Mouse (Mus musculus) left cerebral cortex, adult 9 months (tissue): ENCODE results near the gene Unc13b.

ENCODE experiments used
- DNase-seq, 2 experiments: peaks; one replicate each; pipeline ENCODE4 v3.0.0; 2022; ENCODE audit warnings: low spot score in 2 of 2

Gene Unc13b

GRCm38 (mm10) chr4:43058753-43059654 lies at the start of gene Unc13b:
TSS of gene Unc13b (plus strand) at chr4:43058953.
- DNase-seq = peak in 1 of 2 experiments; percentile 77

GRCm38 (mm10) chr4:43010161-43011038 lies 48.4 kb upstream of the Unc13b start, which contains the start of gene Fancg:
TSS of gene Fancg (minus strand) at chr4:43010506.
- peak in 1 of 2 experiments; percentile 79 for DNase-seq

GRCm38 (mm10) chr4:43012091-43012490 lies 46.7 kb upstream of the Unc13b start:
- no peak for DNase-seq

GRCm38 (mm10) chr4:43018156-43018555 lies 40.6 kb upstream of the Unc13b start:
- DNase-seq = no peak

GRCm38 (mm10) chr4:43019176-43019575 lies 39.6 kb upstream of the Unc13b start:
- DNase-seq = no peak

- DNase-seq = no peak
Observed at GRCm38 (mm10) chr4:43019641-43020465, 38.9 kb upstream of the Unc13b start.

- no peak for DNase-seq
Observed at GRCm38 (mm10) chr4:43020876-43021275, 37.9 kb upstream of the Unc13b start.

- DNase-seq = no peak
Observed at GRCm38 (mm10) chr4:43021341-43021740, 37.4 kb upstream of the Unc13b start.

- no peak for DNase-seq
Observed at GRCm38 (mm10) chr4:43024673-43025072, 34.1 kb upstream of the Unc13b start.

- DNase-seq = peak; percentile 87 to 96
Observed at GRCm38 (mm10) chr4:43025084-43025960, 33.4 kb upstream of the Unc13b start, which contains the start of gene Pigo. TSS of gene Pigo (minus strand) at chr4:43025819.

- no peak for DNase-seq
Observed at GRCm38 (mm10) chr4:43029121-43029520, 29.6 kb upstream of the Unc13b start.

GRCm38 (mm10) chr4:43029749-43030148 lies 29.0 kb upstream of the Unc13b start:
- DNase-seq = no peak

GRCm38 (mm10) chr4:43030352-43030751 lies 28.4 kb upstream of the Unc13b start:
- no peak for DNase-seq

- DNase-seq = peak in 1 of 2 experiments; percentile 35
Observed at GRCm38 (mm10) chr4:43030780-43031230, 27.9 kb upstream of the Unc13b start.

GRCm38 (mm10) chr4:43031237-43031995 lies 27.3 kb upstream of the Unc13b start, which contains the start of gene Stoml2:
TSS of gene Stoml2 (minus strand) at chr4:43031710.
- peak; percentile 88 to 94 for DNase-seq

- no peak for DNase-seq
Observed at GRCm38 (mm10) chr4:43032501-43032900, 26.3 kb upstream of the Unc13b start.

GRCm38 (mm10) chr4:43033481-43033880 lies 25.3 kb upstream of the Unc13b start:
- no peak for DNase-seq

GRCm38 (mm10) chr4:43035851-43036250 lies 22.9 kb upstream of the Unc13b start:
- DNase-seq = no peak

GRCm38 (mm10) chr4:43036356-43036755 lies 22.4 kb upstream of the Unc13b start:
- no peak for DNase-seq
